Mouse (Mus musculus) embryonic fibroblast, embryonic 13.5 days (primary cell): ENCODE measurements at regions not wholly inside any gene's neighbourhood (a gene's known extent, or its start where the extent isn't known, plus 50 kb on each side); places are given as distances from the start of the nearest gene placed in this dataset.

Experiments
- CTCF ChIP-seq: IDR thresholded peaks from 2 replicates; pipeline ENCODE4 v1.5.1; 2011; ENCODE audit warnings: mild to moderate bottlenecking, control low read depth, low read length, moderate library complexity, borderline replicate concordance; ENCODE audit not compliant: insufficient read depth
- POLR2A ChIP-seq: IDR thresholded peaks from 2 replicates; pipeline ENCODE4 v1.6.1; 2011; ENCODE audit warnings: low read depth, mild to moderate bottlenecking, control low read depth, low read length, moderate library complexity

DNA sequence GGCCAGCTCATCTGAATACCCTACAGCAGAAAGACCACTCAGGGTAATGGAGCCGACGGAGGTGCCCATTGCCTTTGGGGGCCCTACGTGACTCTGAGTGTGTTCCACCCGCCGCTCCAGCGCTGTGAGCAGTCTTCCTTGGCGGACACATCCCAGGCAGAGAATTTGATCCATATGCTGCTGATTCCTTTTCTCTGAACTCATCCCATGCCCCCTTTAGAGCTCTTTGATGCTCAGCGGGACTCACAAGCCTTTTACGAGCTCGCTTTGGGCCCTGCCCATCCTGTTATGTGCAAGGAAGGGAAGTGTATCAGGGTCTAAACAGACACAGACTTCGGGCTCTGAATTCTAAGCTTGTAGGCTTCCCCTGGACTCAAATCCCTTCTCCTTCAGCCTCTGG, 90.4 kb upstream of the Gli2 start:
- TF ChIP-seq POLR2A = no peak
- TF ChIP-seq CTCF = no peak
